Mouse (Mus musculus): ENCODE results near the gene Babam2. TPM values are rescaled to one million over a fixed set of nuclear protein-coding genes. Genes with fewer than 3 reads are reported as not detected.

Babam2 gene
- total RNA-seq, 1 experiment: 33.9 TPM

GRCm38 (mm10) chr5:31902891-31903290 is 205.4 kb downstream of the Babam2 start:
- no peaks in the 10 kb centered on the region for H3K9me3 ChIP-seq (ENCODE audit: control insufficient read depth, insufficient read depth, low read depth, low read length)
- H3K27ac ChIP-seq (ENCODE audit: insufficient read depth, low read depth, low read length, poor library complexity, severe bottlenecking): no peak overlapping the region
- H3K9ac ChIP-seq (ENCODE audit: insufficient read depth, low read depth, low read length, poor library complexity, severe bottlenecking): no peak overlapping the region
- H3K36me3 ChIP-seq (ENCODE audit: control insufficient read depth, insufficient read depth, low read length, poor library complexity, severe bottlenecking): no peaks in the 10 kb centered on the region
- no peak for DNase-seq (ENCODE audit: low read depth, low spot score)
- H3K4me1 ChIP-seq (ENCODE audit: control insufficient read depth in 2 of 2, insufficient read depth in 2 of 2, low read length in 2 of 2, poor library complexity in 1 of 2): no peaks in the 10 kb centered on the region
- TF ChIP-seq ZNF384 (IDR thresholded peaks at IDR 0.05; ENCODE audit: low read depth, low read length): no peak
- TF ChIP-seq CHD2 (IDR thresholded peaks at IDR 0.05; ENCODE audit: low read depth, low read length): no peak
- no peak for TF ChIP-seq ZC3H11A (IDR thresholded peaks at IDR 0.05; ENCODE audit: borderline replicate concordance, low read depth, low read length)
- no peak for TF ChIP-seq HCFC1 (IDR thresholded peaks at IDR 0.05; ENCODE audit: borderline replicate concordance, insufficient read depth, low read length)
- TF ChIP-seq MAFK (IDR thresholded peaks at IDR 0.05; ENCODE audit: insufficient read depth, low read depth, low read length): no peak
- no peak overlapping the region for H3K4me3 ChIP-seq (ENCODE audit: insufficient read depth in 1 of 2, low read depth in 1 of 2, low read length in 2 of 2, poor library complexity in 1 of 2, severe bottlenecking in 1 of 2)
- in situ Hi-C loops (cut with MboI; ENCODE audit: low sequenced_read_pairs in 2 of 2, unreplicated experiment in 2 of 2): no loop called here

- Histone ChIP-seq H3K4me1 (ENCODE audit: control insufficient read depth in 2 of 2, insufficient read depth in 2 of 2, low read length in 2 of 2, poor library complexity in 1 of 2) (no peaks in the 10 kb centered on the region), H3K9me3 (ENCODE audit: control insufficient read depth, insufficient read depth, low read depth, low read length) (no peaks in the 10 kb centered on the region), H3K36me3 (ENCODE audit: control insufficient read depth, insufficient read depth, low read length, poor library complexity, severe bottlenecking) (no peaks in the 10 kb centered on the region), H3K9ac (ENCODE audit: insufficient read depth, low read depth, low read length, poor library complexity, severe bottlenecking) (no peak overlapping the region), H3K27ac (ENCODE audit: insufficient read depth, low read depth, low read length, poor library complexity, severe bottlenecking) (no peak overlapping the region), H3K4me3 (ENCODE audit: insufficient read depth in 1 of 2, low read depth in 1 of 2, low read length in 2 of 2, poor library complexity in 1 of 2, severe bottlenecking in 1 of 2) (no peak overlapping the region)
- TF ChIP-seq ZNF384 (IDR thresholded peaks at IDR 0.05; ENCODE audit: low read depth, low read length) (no peak), ZC3H11A (IDR thresholded peaks at IDR 0.05; ENCODE audit: borderline replicate concordance, low read depth, low read length) (no peak), MAFK (IDR thresholded peaks at IDR 0.05; ENCODE audit: insufficient read depth, low read depth, low read length) (no peak), CHD2 (IDR thresholded peaks at IDR 0.05; ENCODE audit: low read depth, low read length) (no peak), HCFC1 (IDR thresholded peaks at IDR 0.05; ENCODE audit: borderline replicate concordance, insufficient read depth, low read length) (no peak)
- in situ Hi-C loops (cut with MboI; ENCODE audit: low sequenced_read_pairs in 2 of 2, unreplicated experiment in 2 of 2): no loop called here
- DNase-seq (ENCODE audit: low read depth, low spot score): no peak
These were observed 207.6 kb downstream of the Babam2 start for GRCm38 (mm10) chr5:31904968-31905683.

GRCm38 (mm10) chr5:31905808-31906207 is 208.3 kb downstream of the Babam2 start:
- DNase-seq (ENCODE audit: low read depth, low spot score): no peak
- no peak for TF ChIP-seq CHD2 (IDR thresholded peaks at IDR 0.05; ENCODE audit: low read depth, low read length)
- no peak for TF ChIP-seq MAFK (IDR thresholded peaks at IDR 0.05; ENCODE audit: insufficient read depth, low read depth, low read length)
- TF ChIP-seq HCFC1 (IDR thresholded peaks at IDR 0.05; ENCODE audit: borderline replicate concordance, insufficient read depth, low read length): no peak
- TF ChIP-seq ZC3H11A (IDR thresholded peaks at IDR 0.05; ENCODE audit: borderline replicate concordance, low read depth, low read length): no peak
- no peak for TF ChIP-seq ZNF384 (IDR thresholded peaks at IDR 0.05; ENCODE audit: low read depth, low read length)
- in situ Hi-C loops (cut with MboI; ENCODE audit: low sequenced_read_pairs in 2 of 2, unreplicated experiment in 2 of 2): no loop called here

GRCm38 (mm10) chr5:31906286-31906951 is 208.9 kb downstream of the Babam2 start:
- no peak for DNase-seq (ENCODE audit: low read depth, low spot score)
- no peak overlapping the region for H3K9ac ChIP-seq (ENCODE audit: insufficient read depth, low read depth, low read length, poor library complexity, severe bottlenecking)
- H3K4me3 ChIP-seq (ENCODE audit: insufficient read depth in 1 of 2, low read depth in 1 of 2, low read length in 2 of 2, poor library complexity in 1 of 2, severe bottlenecking in 1 of 2): no peak overlapping the region
- TF ChIP-seq ZC3H11A (IDR thresholded peaks at IDR 0.05; ENCODE audit: borderline replicate concordance, low read depth, low read length) (no peak), HCFC1 (IDR thresholded peaks at IDR 0.05; ENCODE audit: borderline replicate concordance, insufficient read depth, low read length) (no peak), MAFK (IDR thresholded peaks at IDR 0.05; ENCODE audit: insufficient read depth, low read depth, low read length) (no peak), CHD2 (IDR thresholded peaks at IDR 0.05; ENCODE audit: low read depth, low read length) (no peak), ZNF384 (IDR thresholded peaks at IDR 0.05; ENCODE audit: low read depth, low read length) (no peak)
- H3K9me3 ChIP-seq (ENCODE audit: control insufficient read depth, insufficient read depth, low read depth, low read length): no peaks in the 10 kb centered on the region
- H3K27ac ChIP-seq (ENCODE audit: insufficient read depth, low read depth, low read length, poor library complexity, severe bottlenecking): no peak overlapping the region
- no peaks in the 10 kb centered on the region for H3K36me3 ChIP-seq (ENCODE audit: control insufficient read depth, insufficient read depth, low read length, poor library complexity, severe bottlenecking)
- no peaks in the 10 kb centered on the region for H3K4me1 ChIP-seq (ENCODE audit: control insufficient read depth in 2 of 2, insufficient read depth in 2 of 2, low read length in 2 of 2, poor library complexity in 1 of 2)
- in situ Hi-C loops (cut with MboI; ENCODE audit: low sequenced_read_pairs in 2 of 2, unreplicated experiment in 2 of 2): no loop called here

More at GRCm38 (mm10) chr5:31905808-31906207, 208.3 kb downstream of the Babam2 start:
- Histone ChIP-seq H3K4me1 (ENCODE audit: control insufficient read depth in 2 of 2, insufficient read depth in 2 of 2, low read length in 2 of 2, poor library complexity in 1 of 2) (no peaks in the 10 kb centered on the region), H3K4me3 (ENCODE audit: insufficient read depth in 1 of 2, low read depth in 1 of 2, low read length in 2 of 2, poor library complexity in 1 of 2, severe bottlenecking in 1 of 2) (no peak overlapping the region), H3K9ac (ENCODE audit: insufficient read depth, low read depth, low read length, poor library complexity, severe bottlenecking) (no peak overlapping the region), H3K36me3 (ENCODE audit: control insufficient read depth, insufficient read depth, low read length, poor library complexity, severe bottlenecking) (no peaks in the 10 kb centered on the region), H3K9me3 (ENCODE audit: control insufficient read depth, insufficient read depth, low read depth, low read length) (no peaks in the 10 kb centered on the region), H3K27ac (ENCODE audit: insufficient read depth, low read depth, low read length, poor library complexity, severe bottlenecking) (no peak overlapping the region)

Data from ES-E14 (cell line).